Mouse (Mus musculus) G1E (cell line): ENCODE measurements around the gene Hcn1.

Experiments used
- CTCF ChIP-seq: IDR thresholded peaks from 2 replicates; pipeline ENCODE4 v1.5.1; 2012; ENCODE audit warnings: low read depth, low read length, inconsistent platforms, mixed read lengths
- GATA1 ChIP-seq: IDR thresholded peaks from 2 replicates; pipeline ENCODE4 v1.6.1; 2012; ENCODE audit warnings: borderline replicate concordance, low read length, inconsistent platforms, mixed read lengths
- POLR2AphosphoS5 ChIP-seq: IDR thresholded peaks from 2 replicates; pipeline ENCODE4 v1.6.1; 2012; ENCODE audit warnings: low read depth, low read length, inconsistent platforms; ENCODE audit not compliant: insufficient replicate concordance
- TAL1 ChIP-seq: conservative IDR thresholded peaks from 2 replicates; pipeline ENCODE4 v1.6.1; 2012; ENCODE audit warnings: low read depth, low read length, inconsistent platforms, mixed read lengths

DNA sequence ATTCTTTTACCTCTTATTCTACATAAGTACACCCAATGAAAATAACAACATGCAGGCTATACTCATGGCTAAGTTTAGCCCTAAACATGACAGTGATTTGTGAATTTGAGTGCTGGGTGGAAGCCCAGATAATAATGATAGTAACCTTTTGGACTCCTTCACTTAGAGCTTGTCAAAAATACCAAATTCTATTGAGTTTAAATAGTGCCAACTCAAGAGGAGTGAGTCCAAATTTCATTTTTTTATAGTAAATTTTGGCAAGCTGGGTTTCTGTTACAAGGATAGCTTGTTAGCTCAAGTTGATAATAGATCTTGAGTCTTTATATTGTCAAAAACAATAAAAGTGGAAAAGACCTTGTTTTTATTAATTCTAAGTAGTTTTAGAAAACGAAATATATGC is 190.7 kb downstream of the Hcn1 start:
- TF ChIP-seq CTCF (no peak), TAL1 (no peak), GATA1 (no peak), POLR2AphosphoS5 (no peak)
